Mouse (Mus musculus): ENCODE measurements around the gene Padi4. TPM values are rescaled to one million over a fixed set of nuclear protein-coding genes. Genes with fewer than 3 reads are reported as not detected.
A peak's percentile ranks its signal among the peaks of the same experiment; 100 is the strongest.

The Padi4 gene
- polyA plus RNA-seq, 1 experiment: 0.35 TPM

- Histone ChIP-seq H3K36me3 (ENCODE audit: control insufficient read depth, insufficient read depth, low read length) (no peaks in the 10 kb centered on the region), H3K4me3 (ENCODE audit: low read depth, low read length) (no peak overlapping the region), H3K27me3 (ENCODE audit: control insufficient read depth, insufficient read depth, low read length) (no peaks in the 10 kb centered on the region), H3K4me1 (ENCODE audit: control insufficient read depth, insufficient read depth, insufficient read length, low read length) (no peaks in the 10 kb centered on the region), H3K27ac (ENCODE audit: insufficient read depth, low read depth, low read length) (no peak overlapping the region)
- TF ChIP-seq POLR2A (IDR thresholded peaks at IDR 0.05; ENCODE audit: low read depth, low read length) (no peak), CTCF (IDR thresholded peaks at IDR 0.05; ENCODE audit: extremely low read depth, insufficient read length, insufficient replicate concordance, low read depth, low read length) (no peak)
- 83% methylated on average over 7 of the region's 7 CpGs for WGBS
Observed at GRCm38 (mm10) chr4:140761601-140762000, 12.4 kb downstream of the Padi4 start.

DNA sequence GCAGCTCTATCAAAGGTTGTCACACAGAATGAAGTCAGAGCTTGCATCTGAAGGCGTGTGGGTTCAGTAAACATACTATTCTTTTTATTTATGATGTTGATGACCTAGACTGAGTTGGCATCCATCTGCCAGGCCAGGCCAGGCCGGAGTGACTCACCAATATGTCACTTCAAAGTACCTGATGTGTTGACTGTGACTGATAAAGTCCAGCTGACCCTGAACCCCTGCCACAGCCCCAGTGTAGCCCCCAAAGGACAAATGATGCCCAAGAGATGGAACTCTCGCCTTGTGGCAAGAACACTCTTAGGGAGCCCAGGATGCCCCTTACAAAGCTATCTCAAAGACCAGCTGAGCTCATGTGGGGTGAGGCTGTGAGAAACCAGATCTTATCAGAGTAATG, 18.2 kb downstream of the Padi4 start:
- Histone ChIP-seq H3K4me1 (ENCODE audit: control insufficient read depth, insufficient read depth, insufficient read length, low read length) (no peaks in the 10 kb centered on the region), H3K4me3 (ENCODE audit: low read depth, low read length) (no peak overlapping the region), H3K27ac (ENCODE audit: insufficient read depth, low read depth, low read length) (no peak overlapping the region), H3K27me3 (ENCODE audit: control insufficient read depth, insufficient read depth, low read length) (no peaks in the 10 kb centered on the region), H3K36me3 (ENCODE audit: control insufficient read depth, insufficient read depth, low read length) (no peaks in the 10 kb centered on the region)
- 72% methylated on average over 3 of the region's 3 CpGs for WGBS
- TF ChIP-seq CTCF (IDR thresholded peaks at IDR 0.05; ENCODE audit: extremely low read depth, insufficient read length, insufficient replicate concordance, low read depth, low read length): no peak

DNA sequence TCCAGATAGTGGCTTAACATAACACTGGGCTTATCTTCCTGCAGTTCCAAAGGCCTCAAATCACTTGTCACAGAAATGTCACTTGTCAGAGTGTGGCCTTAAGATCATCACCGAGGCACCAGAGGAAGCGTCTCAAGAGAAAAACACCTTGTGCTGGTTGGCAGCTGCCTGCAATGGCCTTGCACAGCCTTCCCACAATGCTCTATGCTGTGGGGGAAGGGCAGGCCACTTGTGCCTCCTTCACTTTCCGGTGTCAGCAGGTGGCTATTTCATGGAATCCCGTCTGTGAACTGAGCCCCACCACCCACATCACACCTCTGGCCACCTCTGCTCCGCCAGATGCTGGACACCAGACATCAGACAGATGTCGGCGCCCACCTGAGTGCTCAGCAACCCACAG, 20.7 kb downstream of the Padi4 start:
- H3K27me3 ChIP-seq (ENCODE audit: control insufficient read depth, insufficient read depth, low read length): no peaks in the 10 kb centered on the region
- no peak for TF ChIP-seq POLR2A (IDR thresholded peaks at IDR 0.05; ENCODE audit: low read depth, low read length)
- no peak for TF ChIP-seq CTCF (IDR thresholded peaks at IDR 0.05; ENCODE audit: extremely low read depth, insufficient read length, insufficient replicate concordance, low read depth, low read length)
- 72% methylated on average over 7 of the region's 7 CpGs for WGBS
- H3K4me3 ChIP-seq (ENCODE audit: low read depth, low read length): no peak overlapping the region
- H3K36me3 ChIP-seq (ENCODE audit: control insufficient read depth, insufficient read depth, low read length): no peaks in the 10 kb centered on the region
- no peak overlapping the region for H3K27ac ChIP-seq (ENCODE audit: insufficient read depth, low read depth, low read length)
- peaks cover 3% of the 10 kb centered on the region for H3K4me1 ChIP-seq (ENCODE audit: control insufficient read depth, insufficient read depth, insufficient read length, low read length)

DNA sequence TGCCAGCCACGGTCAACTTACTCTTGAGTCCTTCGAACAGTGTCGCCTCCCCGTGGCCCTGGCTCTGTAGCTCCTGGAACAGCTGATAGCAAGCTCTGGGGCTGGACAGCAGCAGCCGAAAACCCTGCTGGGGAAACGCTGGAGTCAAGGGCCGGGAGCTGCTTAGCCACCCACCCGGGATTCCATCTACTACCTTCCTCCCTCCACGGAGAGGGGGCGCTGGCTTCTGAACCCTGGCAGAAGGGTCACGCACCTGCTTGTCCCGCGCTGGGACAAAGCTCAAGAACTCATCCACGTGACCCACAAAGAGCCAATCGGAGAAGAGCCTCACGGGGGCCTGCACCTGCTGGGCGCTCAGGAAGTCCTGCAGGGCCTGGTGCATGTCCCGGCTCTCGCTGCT, 23.7 kb downstream of the Padi4 start:
- TF ChIP-seq POLR2A (IDR thresholded peaks at IDR 0.05; ENCODE audit: low read depth, low read length) (no peak), CTCF (IDR thresholded peaks at IDR 0.05; ENCODE audit: extremely low read depth, insufficient read length, insufficient replicate concordance, low read depth, low read length) (no peak)
- Histone ChIP-seq H3K36me3 (ENCODE audit: control insufficient read depth, insufficient read depth, low read length) (no peaks in the 10 kb centered on the region), H3K27ac (ENCODE audit: insufficient read depth, low read depth, low read length) (no peak overlapping the region), H3K4me3 (ENCODE audit: low read depth, low read length) (peak overlapping the region; percentile 33), H3K27me3 (ENCODE audit: control insufficient read depth, insufficient read depth, low read length) (no peaks in the 10 kb centered on the region), H3K4me1 (ENCODE audit: control insufficient read depth, insufficient read depth, insufficient read length, low read length) (peaks cover 3% of the 10 kb centered on the region)
- WGBS: 4% methylated on average over 19 of the region's 19 CpGs

- H3K4me1 ChIP-seq (ENCODE audit: control insufficient read depth, insufficient read depth, insufficient read length, low read length): peaks cover 3% of the 10 kb centered on the region
- TF ChIP-seq POLR2A (IDR thresholded peaks at IDR 0.05; ENCODE audit: low read depth, low read length) (no peak), CTCF (IDR thresholded peaks at IDR 0.05; ENCODE audit: extremely low read depth, insufficient read length, insufficient replicate concordance, low read depth, low read length) (no peak)
- no peak overlapping the region for H3K27ac ChIP-seq (ENCODE audit: insufficient read depth, low read depth, low read length)
- H3K27me3 ChIP-seq (ENCODE audit: control insufficient read depth, insufficient read depth, low read length): no peaks in the 10 kb centered on the region
- WGBS: 37% methylated on average over 12 of the region's 12 CpGs
- H3K4me3 ChIP-seq (ENCODE audit: low read depth, low read length): no peak overlapping the region
- H3K36me3 ChIP-seq (ENCODE audit: control insufficient read depth, insufficient read depth, low read length): no peaks in the 10 kb centered on the region
Observed at GRCm38 (mm10) chr4:140747978-140748377, 26.1 kb downstream of the Padi4 start.

DNA sequence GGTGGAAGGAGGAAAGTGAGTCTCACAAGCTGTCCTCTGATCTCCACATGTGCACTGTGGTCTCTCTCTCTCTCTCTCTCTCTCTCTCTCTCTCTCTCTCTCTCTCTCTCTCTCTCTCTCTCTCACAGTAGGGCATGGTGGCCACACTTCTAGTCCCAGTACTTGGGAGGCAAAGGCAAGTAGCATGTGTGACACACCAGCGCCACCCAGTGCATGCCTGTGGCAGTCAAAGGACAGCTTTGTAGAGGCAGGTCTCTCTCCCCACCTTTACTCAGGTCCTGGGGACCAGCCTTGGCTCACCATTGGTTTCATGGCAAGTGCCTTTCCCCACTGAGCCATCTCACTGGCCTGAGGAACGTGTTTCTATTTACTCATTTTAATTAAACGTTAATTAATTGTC, 29.4 kb downstream of the Padi4 start:
- Histone ChIP-seq H3K27ac (ENCODE audit: insufficient read depth, low read depth, low read length) (no peak overlapping the region), H3K4me3 (ENCODE audit: low read depth, low read length) (no peak overlapping the region), H3K27me3 (ENCODE audit: control insufficient read depth, insufficient read depth, low read length) (no peaks in the 10 kb centered on the region; the same call in 1 of the 2 replicates), H3K4me1 (ENCODE audit: control insufficient read depth, insufficient read depth, insufficient read length, low read length) (no peaks in the 10 kb centered on the region), H3K36me3 (ENCODE audit: control insufficient read depth, insufficient read depth, low read length) (no peaks in the 10 kb centered on the region)
- TF ChIP-seq CTCF (IDR thresholded peaks at IDR 0.05; ENCODE audit: extremely low read depth, insufficient read length, insufficient replicate concordance, low read depth, low read length) (peak; percentile 33; the same call in 1 of the 2 replicates), POLR2A (IDR thresholded peaks at IDR 0.05; ENCODE audit: low read depth, low read length) (no peak)
- WGBS: 10% methylated on average over 3 of the region's 3 CpGs

DNA sequence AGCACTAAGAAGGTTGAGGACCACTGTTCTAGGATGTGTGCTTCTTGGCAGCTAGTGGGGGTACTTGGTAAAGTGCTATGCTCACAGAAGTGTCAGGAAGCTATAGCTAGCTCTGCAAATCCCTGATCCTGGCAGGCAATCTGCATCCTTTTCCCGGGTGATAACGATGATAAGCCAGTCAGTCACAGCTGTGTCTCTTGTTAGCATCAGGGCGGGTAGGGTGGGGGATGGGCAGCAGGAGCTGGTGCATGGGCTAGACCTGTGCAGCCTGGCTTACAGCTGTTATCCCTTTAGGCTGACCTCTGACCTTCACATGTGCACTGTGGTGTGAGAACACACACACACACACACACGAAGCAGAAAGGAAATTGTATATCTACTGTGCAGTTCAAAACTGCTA, 30.9 kb downstream of the Padi4 start:
- no peaks in the 10 kb centered on the region for H3K36me3 ChIP-seq (ENCODE audit: control insufficient read depth, insufficient read depth, low read length)
- H3K4me1 ChIP-seq (ENCODE audit: control insufficient read depth, insufficient read depth, insufficient read length, low read length): no peaks in the 10 kb centered on the region
- no peak overlapping the region for H3K27ac ChIP-seq (ENCODE audit: insufficient read depth, low read depth, low read length)
- 32% methylated on average over 4 of the region's 4 CpGs for WGBS
- TF ChIP-seq POLR2A (IDR thresholded peaks at IDR 0.05; ENCODE audit: low read depth, low read length) (no peak), CTCF (IDR thresholded peaks at IDR 0.05; ENCODE audit: extremely low read depth, insufficient read length, insufficient replicate concordance, low read depth, low read length) (no peak)
- no peak overlapping the region for H3K4me3 ChIP-seq (ENCODE audit: low read depth, low read length)
- H3K27me3 ChIP-seq (ENCODE audit: control insufficient read depth, insufficient read depth, low read length): no peaks in the 10 kb centered on the region; the same call in 1 of the 2 replicates

DNA sequence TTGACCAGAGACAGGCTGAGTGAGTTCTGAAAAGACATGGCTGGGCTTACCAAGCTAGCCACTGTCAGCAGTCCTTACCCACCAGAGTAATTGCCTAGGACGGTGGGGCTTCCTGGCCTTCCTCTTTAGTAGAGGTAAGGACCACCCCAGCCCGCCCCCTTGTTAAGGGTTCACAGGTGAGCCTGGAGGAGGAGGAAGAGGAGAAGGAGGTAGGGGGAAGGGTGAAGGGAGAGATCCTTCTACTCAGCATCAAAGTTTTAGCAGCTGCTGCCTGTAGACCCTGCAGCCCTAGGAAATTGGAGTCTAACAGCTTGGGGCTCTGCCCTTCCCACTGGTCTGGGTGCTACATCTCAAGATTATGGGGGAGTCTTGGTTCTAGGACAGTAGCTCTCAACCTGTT, 31.5 kb downstream of the Padi4 start, which contains the start of gene Padi6:
TSS of gene Padi6 (minus strand) at position 101 of the 400 bp plus-strand sequence.
- Histone ChIP-seq H3K27ac (ENCODE audit: insufficient read depth, low read depth, low read length) (no peak within 1 kb of the TSS), H3K36me3 (ENCODE audit: control insufficient read depth, insufficient read depth, low read length) (no peaks in the 10 kb centered on the region), H3K27me3 (ENCODE audit: control insufficient read depth, insufficient read depth, low read length) (no peaks in the 10 kb centered on the region; the same call in 1 of the 2 replicates), H3K4me3 (ENCODE audit: low read depth, low read length) (no peak within 1 kb of the TSS), H3K4me1 (ENCODE audit: control insufficient read depth, insufficient read depth, insufficient read length, low read length) (no peaks in the 10 kb centered on the region)
- TF ChIP-seq POLR2A (IDR thresholded peaks at IDR 0.05; ENCODE audit: low read depth, low read length) (no peak), CTCF (IDR thresholded peaks at IDR 0.05; ENCODE audit: extremely low read depth, insufficient read length, insufficient replicate concordance, low read depth, low read length) (no peak)
- 61% methylated on average over 2 of the region's 2 CpGs for WGBS
